Mouse (Mus musculus) embryo, embryonic 9.5 days (tissue): ENCODE results near the gene Acp7.
A peak's percentile ranks its signal among the peaks of the same experiment; 100 is the strongest.
"Not testable (repeated sequence)": the region's sequence is repeated elsewhere in the genome, so short reads cannot be mapped to it uniquely, and the experiment has no call there.

Source experiments
- DNase-seq: peaks from one replicate; pipeline ENCODE4 v3.0.0-alpha.2; 2017; ENCODE audit errors: extremely low spot score

Gene Acp7

GRCm38 (mm10) chr7:28631073-28631472, at the start of gene Acp7:
Gene Acp7, minus strand, starts transcription at chr7:28631332.
- DNase-seq: no peak

- DNase-seq: no peak
Measured at GRCm38 (mm10) chr7:28677624-28678023, 46.5 kb upstream of the Acp7 start.

- no peak for DNase-seq
Measured at GRCm38 (mm10) chr7:28676811-28677541, 45.8 kb upstream of the Acp7 start.

GRCm38 (mm10) chr7:28675746-28676145, 44.6 kb upstream of the Acp7 start:
- peak; percentile 27 for DNase-seq

GRCm38 (mm10) chr7:28674994-28675393, 43.9 kb upstream of the Acp7 start:
- no peak for DNase-seq

- not testable (repeated sequence) for DNase-seq
Measured at GRCm38 (mm10) chr7:28672786-28673185, 41.7 kb upstream of the Acp7 start.

GRCm38 (mm10) chr7:28672276-28672675, 41.1 kb upstream of the Acp7 start:
- DNase-seq: no peak

GRCm38 (mm10) chr7:28671172-28671571, 40.0 kb upstream of the Acp7 start:
- DNase-seq: no peak

GRCm38 (mm10) chr7:28665620-28666579, 34.8 kb upstream of the Acp7 start:
- DNase-seq: peak; percentile 24

GRCm38 (mm10) chr7:28656430-28656829, 25.3 kb upstream of the Acp7 start:
- DNase-seq: no peak

- DNase-seq: no peak
Measured at GRCm38 (mm10) chr7:28651157-28651556, 20.0 kb upstream of the Acp7 start.

GRCm38 (mm10) chr7:28647016-28647415, 15.9 kb upstream of the Acp7 start:
- no peak for DNase-seq

- DNase-seq: no peak
Measured at GRCm38 (mm10) chr7:28645947-28646475, 14.9 kb upstream of the Acp7 start.

GRCm38 (mm10) chr7:28645366-28645765, 14.2 kb upstream of the Acp7 start:
- DNase-seq: no peak

- no peak for DNase-seq
Measured at GRCm38 (mm10) chr7:28641546-28641945, 10.4 kb upstream of the Acp7 start.

GRCm38 (mm10) chr7:28637511-28637910, 6.4 kb upstream of the Acp7 start:
- no peak for DNase-seq

- DNase-seq: no peak
Measured at GRCm38 (mm10) chr7:28634128-28634527, 3.0 kb upstream of the Acp7 start.

- no peak for DNase-seq
Measured at GRCm38 (mm10) chr7:28624791-28625190, 6.3 kb downstream of the Acp7 start.

GRCm38 (mm10) chr7:28619098-28619715, 11.9 kb downstream of the Acp7 start:
- no peak for DNase-seq

GRCm38 (mm10) chr7:28605951-28606350, 25.2 kb downstream of the Acp7 start:
- DNase-seq: no peak

- not testable (repeated sequence) for DNase-seq
Measured at GRCm38 (mm10) chr7:28603788-28604187, 27.3 kb downstream of the Acp7 start.

- no peak for DNase-seq
Measured at GRCm38 (mm10) chr7:28603136-28603535, 28.0 kb downstream of the Acp7 start.
